Mouse (Mus musculus) ovary, adult 18-20 months (tissue): Measurements from ENCODE around the gene Ramp1.

Experiments used
- DNase-seq: peaks from one replicate; pipeline ENCODE4 v3.0.0; 2022; ENCODE audit warnings: low spot score, mixed read lengths

Gene Ramp1

GRCm38 (mm10) chr1:91239112-91239511, 59.5 kb downstream of the Ramp1 start:
- no peak for DNase-seq

GRCm38 (mm10) chr1:91239800-91240199, 60.2 kb downstream of the Ramp1 start:
- DNase-seq: no peak

- no peak for DNase-seq
These were observed 61.1 kb downstream of the Ramp1 start for GRCm38 (mm10) chr1:91240685-91241084.

GRCm38 (mm10) chr1:91241249-91241648, 61.6 kb downstream of the Ramp1 start:
- DNase-seq: no peak

- DNase-seq: no peak
These were observed 68.6 kb downstream of the Ramp1 start for GRCm38 (mm10) chr1:91248242-91248641.

- DNase-seq: no peak
These were observed 69.3 kb downstream of the Ramp1 start for GRCm38 (mm10) chr1:91248970-91249369.

GRCm38 (mm10) chr1:91249564-91250414, 70.2 kb downstream of the Ramp1 start, which contains the start of gene Ube2f:
Ube2f (plus strand) TSS chr1:91250304.
- peak; percentile 95 for DNase-seq

GRCm38 (mm10) chr1:91250415-91251147, 71.0 kb downstream of the Ramp1 start:
- DNase-seq: no peak

GRCm38 (mm10) chr1:91251148-91251650, 71.6 kb downstream of the Ramp1 start:
- no peak for DNase-seq

- no peak for DNase-seq
These were observed 72.3 kb downstream of the Ramp1 start for GRCm38 (mm10) chr1:91251927-91252326.

- DNase-seq: no peak
These were observed 78.3 kb downstream of the Ramp1 start for GRCm38 (mm10) chr1:91257918-91258317.

- no peak for DNase-seq
These were observed 80.2 kb downstream of the Ramp1 start for GRCm38 (mm10) chr1:91259794-91260193.

GRCm38 (mm10) chr1:91262508-91262907, 82.9 kb downstream of the Ramp1 start:
- DNase-seq: no peak

- DNase-seq: no peak
These were observed 92.6 kb downstream of the Ramp1 start for GRCm38 (mm10) chr1:91272260-91272659.
